Mouse (Mus musculus) heart, postnatal 0 days (tissue): ENCODE measurements around the gene Tex33. TPM values are rescaled to one million over a fixed set of nuclear protein-coding genes. Genes with fewer than 3 reads are reported as not detected.
"Not testable (repeated sequence)": the region's sequence is repeated elsewhere in the genome, so short reads cannot be mapped to it uniquely, and the experiment has no call there.

ENCODE experiments used
- ATAC-seq: fragments of 200-750 bp; cut with Nextera tagmentation; 2 replicates; pipeline ENCODE4 v1.8.0; 2017; ENCODE audit warnings: low read depth, moderate number of reproducible peaks, moderate library complexity; ENCODE audit not compliant: insufficient read depth
- DNase-seq: peaks from one replicate; pipeline ENCODE4 v3.0.0-alpha.2; 2016; ENCODE audit warnings: low spot score
- H3K27ac ChIP-seq: fragments of 300-500 bp; sonication (generic); 2 replicates; pipeline ENCODE4 v1.5.1; 2014; ENCODE audit warnings: low read depth, mild to moderate bottlenecking
- H3K27me3 ChIP-seq: fragments of 300-500 bp; sonication (generic); 2 replicates; pipeline ENCODE4 v1.6.1; 2014; ENCODE audit warnings: low read length, mixed read lengths; ENCODE audit not compliant: control insufficient read depth, insufficient read depth
- H3K36me3 ChIP-seq: fragments of 300-500 bp; sonication (generic); replicated peaks from 2 replicates; pipeline ENCODE4 v1.6.1; 2014; ENCODE audit warnings: low read length, mixed read lengths; ENCODE audit not compliant: control insufficient read depth, insufficient read depth
- H3K4me1 ChIP-seq: fragments of 300-500 bp; sonication (generic); 2 replicates; pipeline ENCODE4 v1.6.1; 2014; ENCODE audit warnings: antibody characterized with exemption; ENCODE audit not compliant: control insufficient read depth, insufficient read depth
- H3K4me2 ChIP-seq: fragments of 300-500 bp; sonication (generic); 2 replicates; pipeline ENCODE4 v1.6.1; 2014; ENCODE audit warnings: low read depth, mild to moderate bottlenecking, low read length, moderate library complexity
- H3K4me3 ChIP-seq: fragments of 300-500 bp; sonication (generic); 2 replicates; pipeline ENCODE4 v1.5.1; 2014; ENCODE audit warnings: low read depth, low read length
- H3K9ac ChIP-seq: fragments of 300-500 bp; sonication (generic); replicated peaks from 2 replicates; pipeline ENCODE4 v1.6.1; 2014; ENCODE audit warnings: low read depth, low read length, mixed read lengths
- H3K9me3 ChIP-seq: fragments of 300-500 bp; sonication (generic); replicated peaks from 2 replicates; pipeline ENCODE4 v1.6.1; 2016; ENCODE audit warnings: low read length; ENCODE audit not compliant: control insufficient read depth
- CTCF ChIP-seq: IDR thresholded peaks from 2 replicates; pipeline ENCODE4 v1.5.1; 2016; ENCODE audit warnings: antibody characterized with exemption, control low read depth, low read depth
- EP300 ChIP-seq: IDR thresholded peaks from 2 replicates; pipeline ENCODE4 v1.6.1; 2016; ENCODE audit warnings: antibody characterized with exemption, low read depth
- WGBS: fragments of 180-500 bp; shearing (Covaris S2); extraction: QIAGEN DNeasy Blood & Tissue Kit; methylation state at CpG from one replicate; pipeline ENCODE4 v1.1.7; 2014; 5-methylcytosine and 5-hydroxymethylcytosine counted together
- microRNA-seq: library from miRNA; unstranded; fragments of <30 nt; microRNA quantifications from one replicate; pipeline ENCODE4, GENCODE M21; 2016
- polyA plus RNA-seq: library from polyadenylated mRNA; unstranded; fragments of >200 nt; fragmentation: Nextera tagmentation; extraction: Ambion mirVana; gene quantifications from 2 replicates; pipeline ENCODE4 v1.2.1, GENCODE M21; 2015
- total RNA-seq: library from RNA; depleted of rRNA; stranded (reverse); fragments of >200 nt; gene quantifications from 2 replicates; pipeline ENCODE4 v1.2.3, GENCODE M21; 2014; ENCODE audit warnings: low replicate concordance; rRNA removed

The Tex33 gene
- total and polyA plus RNA-seq, 2 experiments from 2014 or later: not detected

DNA sequence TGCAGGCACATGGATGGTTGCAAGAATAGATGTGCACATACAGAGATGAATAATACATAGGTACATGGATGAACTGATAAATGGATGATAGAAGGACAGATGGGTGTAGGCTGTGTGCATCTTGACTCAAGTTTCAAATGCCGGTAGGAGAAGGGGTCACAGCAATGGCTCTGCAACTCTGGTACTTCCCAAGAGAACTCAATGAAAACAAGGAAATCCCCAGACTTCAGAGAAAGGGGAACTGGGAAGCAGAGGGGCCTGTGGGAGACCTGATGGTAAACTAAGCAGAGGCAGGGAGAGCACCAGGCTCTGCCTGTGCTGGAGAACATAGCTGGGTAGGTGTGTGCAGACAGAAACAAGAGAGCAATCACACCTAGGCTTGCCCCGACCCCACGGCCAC, 61.3 kb downstream of the Tex33 start:
- 74% methylated on average over 3 of the region's 3 CpGs for WGBS
- DNase-seq (no peak), ATAC-seq (no peak)
- Histone ChIP-seq H3K9ac (no peak overlapping the region), H3K4me1 (no peaks in the 10 kb centered on the region), H3K36me3 (no peaks in the 10 kb centered on the region), H3K4me2 (no peak overlapping the region), H3K27ac (no peak overlapping the region), H3K27me3 (no peaks in the 10 kb centered on the region), H3K4me3 (no peak overlapping the region), H3K9me3 (no peaks in the 10 kb centered on the region)
- TF ChIP-seq EP300 (no peak), CTCF (no peak)

GRCm38 (mm10) chr15:78332981-78333380, 62.7 kb downstream of the Tex33 start:
- WGBS: 63% methylated on average over 6 of the region's 6 CpGs
- H3K9ac ChIP-seq: no peak overlapping the region
- H3K4me2 ChIP-seq: no peak overlapping the region
- TF ChIP-seq CTCF (no peak), EP300 (no peak)
- no peaks in the 10 kb centered on the region for H3K4me1 ChIP-seq
- no peak for ATAC-seq
- no peak for DNase-seq
- H3K27me3 ChIP-seq: no peaks in the 10 kb centered on the region
- no peaks in the 10 kb centered on the region for H3K36me3 ChIP-seq
- H3K27ac ChIP-seq: no peak overlapping the region
- H3K4me3 ChIP-seq: no peak overlapping the region
- H3K9me3 ChIP-seq: no peaks in the 10 kb centered on the region

GRCm38 (mm10) chr15:78331523-78332340, 64.0 kb downstream of the Tex33 start:
- no peak for ATAC-seq
- Histone ChIP-seq H3K9me3 (no peaks in the 10 kb centered on the region), H3K27ac (no peak overlapping the region), H3K27me3 (no peaks in the 10 kb centered on the region), H3K36me3 (no peaks in the 10 kb centered on the region), H3K4me3 (no peak overlapping the region), H3K4me1 (no peaks in the 10 kb centered on the region), H3K4me2 (no peak overlapping the region), H3K9ac (no peak overlapping the region)
- DNase-seq: no peak
- WGBS: 62% methylated on average over 5 of the region's 5 CpGs
- TF ChIP-seq EP300: no peak
- TF ChIP-seq CTCF: no peak

DNA sequence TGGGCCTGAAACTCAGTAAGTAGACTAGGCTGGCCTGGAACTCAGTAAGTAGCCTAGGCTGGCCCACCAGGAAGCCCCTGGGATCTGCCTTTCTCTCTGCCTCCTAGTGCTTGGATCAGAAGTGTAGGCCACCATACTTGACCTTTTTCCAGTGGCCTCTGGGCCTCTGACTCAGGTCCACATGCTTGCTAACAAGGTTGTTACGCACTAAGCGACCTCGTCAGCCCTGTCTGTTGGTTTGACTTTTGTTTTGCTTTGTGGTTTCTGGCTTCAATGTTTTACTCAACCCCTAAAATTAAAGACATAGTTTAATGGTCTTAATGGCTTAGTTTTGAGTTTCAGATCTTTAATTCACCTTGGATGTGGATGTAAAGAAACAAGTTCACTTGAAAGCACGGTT, 65.0 kb downstream of the Tex33 start:
- Histone ChIP-seq H3K27ac (no peak overlapping the region), H3K9me3 (no peaks in the 10 kb centered on the region), H3K4me1 (no peaks in the 10 kb centered on the region), H3K9ac (no peak overlapping the region), H3K4me2 (no peak overlapping the region), H3K27me3 (no peaks in the 10 kb centered on the region), H3K4me3 (no peak overlapping the region), H3K36me3 (no peaks in the 10 kb centered on the region)
- no peak for ATAC-seq
- WGBS: 87% methylated on average over 4 of the region's 4 CpGs
- no peak for TF ChIP-seq EP300
- DNase-seq: no peak

GRCm38 (mm10) chr15:78329972-78330371, 65.7 kb downstream of the Tex33 start:
- 49% methylated on average over 6 of the region's 6 CpGs for WGBS
- not testable (repeated sequence) for ATAC-seq

GRCm38 (mm10) chr15:78328520-78329097, 67.1 kb downstream of the Tex33 start:
- H3K4me1 ChIP-seq: no peaks in the 10 kb centered on the region
- 77% methylated on average over 3 of the region's 3 CpGs for WGBS
- no peak overlapping the region for H3K4me2 ChIP-seq
- ATAC-seq (no peak), DNase-seq (no peak)
- H3K27ac ChIP-seq: no peak overlapping the region
- H3K36me3 ChIP-seq: no peaks in the 10 kb centered on the region
- no peak overlapping the region for H3K4me3 ChIP-seq
- TF ChIP-seq EP300: no peak
- no peak for TF ChIP-seq CTCF
- no peaks in the 10 kb centered on the region for H3K9me3 ChIP-seq
- no peak overlapping the region for H3K9ac ChIP-seq
- H3K27me3 ChIP-seq: no peaks in the 10 kb centered on the region

More at GRCm38 (mm10) chr15:78329972-78330371, 65.7 kb downstream of the Tex33 start:
- not testable (repeated sequence) for DNase-seq, H3K9ac ChIP-seq, H3K36me3 ChIP-seq, H3K4me3 ChIP-seq, H3K9me3 ChIP-seq, H3K4me1 ChIP-seq, H3K4me2 ChIP-seq, H3K27me3 ChIP-seq, H3K27ac ChIP-seq

Small RNAs within 50 kb of the gene (microRNA-seq; reads per million reads assigned to microRNA genes)
- gene Mir7676-2: not detected

Other genes starting within 250 kb of the Tex33 start
- 14.7 and 18.6 TPM in 2 replicates for gene Ift27, start 221.8 kb downstream of the Tex33 start, total RNA-seq
- 33.5 and 34.7 TPM in 2 replicates for gene Ift27, start 221.8 kb downstream of the Tex33 start, polyA plus RNA-seq
- not detected in 2 replicates for gene Pvalb, start 189.5 kb downstream of the Tex33 start, total RNA-seq
- gene Pvalb, start 189.5 kb downstream of the Tex33 start, polyA plus RNA-seq: 1.9 and 2.1 TPM in 2 replicates
- gene Ncf4, start 151.1 kb downstream of the Tex33 start, total RNA-seq: 1.3 and 2.3 TPM in 2 replicates
- 1.5 and 2.2 TPM in 2 replicates for gene Ncf4, start 151.1 kb downstream of the Tex33 start, polyA plus RNA-seq
- 0.50 and 6.0 TPM in 2 replicates for gene Csf2rb2, start 90.2 kb downstream of the Tex33 start, total RNA-seq
- gene Csf2rb2, start 90.2 kb downstream of the Tex33 start, polyA plus RNA-seq: 0.19 and 0.23 TPM in 2 replicates
- 3.5 and 3.7 TPM in 2 replicates for gene Csf2rb, start 70.2 kb downstream of the Tex33 start, total RNA-seq
- 0.77 and 0.79 TPM in 2 replicates for gene Csf2rb, start 70.2 kb downstream of the Tex33 start, polyA plus RNA-seq
- 42.4 and 50.9 TPM in 2 replicates for gene Tst, start 10.0 kb upstream of the Tex33 start, total RNA-seq
- gene Tst, start 10.0 kb upstream of the Tex33 start, polyA plus RNA-seq: 21.9 and 22.0 TPM in 2 replicates
- 40.0 and 52.2 TPM in 2 replicates for gene Mpst, start 10.5 kb upstream of the Tex33 start, total RNA-seq
- gene Mpst, start 10.5 kb upstream of the Tex33 start, polyA plus RNA-seq: 1.1 and 1.2 TPM in 2 replicates
- 38.4 and 49.8 TPM in 2 replicates for gene Kctd17, start 32.7 kb upstream of the Tex33 start, total RNA-seq
- gene Kctd17, start 32.7 kb upstream of the Tex33 start, polyA plus RNA-seq: 15.7 and 17.8 TPM in 2 replicates
- 0.50 TPM in 1 of 2 replicates, not detected in the other for gene Tmprss6, start 72.7 kb upstream of the Tex33 start, total RNA-seq
- 0.29 and 0.49 TPM in 2 replicates for gene Tmprss6, start 72.7 kb upstream of the Tex33 start, polyA plus RNA-seq
- gene Il2rb, start 99.4 kb upstream of the Tex33 start, total RNA-seq: 0.12 TPM in 1 of 2 replicates, not detected in the other
- 0.08 TPM in 2 replicates for gene Il2rb, start 99.4 kb upstream of the Tex33 start, polyA plus RNA-seq
- 22.1 and 23.0 TPM in 2 replicates for gene C1qtnf6, start 135.5 kb upstream of the Tex33 start, total RNA-seq
- 27.4 and 29.9 TPM in 2 replicates for gene C1qtnf6, start 135.5 kb upstream of the Tex33 start, polyA plus RNA-seq
- gene Sstr3, start 148.8 kb upstream of the Tex33 start, total RNA-seq: 0.04 TPM in 1 of 2 replicates, not detected in the other
- 0.12 and 0.19 TPM in 2 replicates for gene Sstr3, start 148.8 kb upstream of the Tex33 start, polyA plus RNA-seq
- 3.1 and 6.5 TPM in 2 replicates for gene Rac2, start 176.9 kb upstream of the Tex33 start, total RNA-seq
- 4.0 and 5.6 TPM in 2 replicates for gene Rac2, start 176.9 kb upstream of the Tex33 start, polyA plus RNA-seq
- gene Cyth4, start 201.1 kb upstream of the Tex33 start, total RNA-seq: 4.3 and 6.0 TPM in 2 replicates
- gene Cyth4, start 201.1 kb upstream of the Tex33 start, polyA plus RNA-seq: 2.8 and 3.1 TPM in 2 replicates